Mouse (Mus musculus): ENCODE data around the gene Fbxl13. TPM values are rescaled to one million over a fixed set of nuclear protein-coding genes. Genes with fewer than 3 reads are reported as not detected.

The Fbxl13 gene
- total RNA-seq, 2 experiments from 2014 or later: 0.29 to 0.44 TPM

DNA sequence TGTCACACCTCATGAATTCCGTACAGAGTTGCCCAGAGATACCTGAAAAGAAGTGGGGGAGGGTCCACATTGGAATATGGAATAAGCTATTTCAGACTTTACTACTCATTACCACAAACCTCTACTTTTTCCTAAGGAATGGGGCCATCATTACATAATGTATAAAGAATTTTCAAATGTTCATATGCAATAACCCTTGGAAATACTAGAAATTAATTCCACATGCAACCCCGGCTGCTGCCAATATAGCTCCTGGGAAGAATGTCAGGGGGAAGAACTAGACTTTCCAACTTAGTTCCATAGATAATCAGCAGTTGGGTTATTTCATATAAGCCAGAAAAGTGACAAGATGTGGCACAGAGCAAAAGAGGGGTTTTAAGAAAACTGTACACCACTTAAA is 53.3 kb downstream of the Fbxl13 start:
- intact Hi-C loops (cut with DNase I): no loop called here
- DNase-seq (ENCODE audit: low spot score in 2 of 2): no peak

DNA sequence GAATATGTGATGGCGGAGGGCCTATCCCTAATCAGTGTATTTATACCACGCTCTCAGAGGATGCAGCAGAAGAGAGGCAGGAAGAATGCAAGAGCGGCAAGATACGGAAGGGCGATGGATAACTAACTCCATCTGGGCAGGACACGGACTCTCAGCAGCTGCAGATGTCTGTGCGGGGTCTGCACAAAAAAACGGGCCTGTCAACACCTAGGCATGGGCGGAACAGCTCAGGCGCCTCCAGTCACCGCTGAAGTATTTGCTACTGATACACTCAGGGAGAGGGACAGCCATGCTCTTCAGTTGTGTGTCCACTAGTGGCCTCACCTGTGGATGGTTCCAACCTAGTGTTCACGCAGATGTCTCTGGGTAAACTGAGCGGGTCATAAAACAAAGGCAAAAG is 57.2 kb downstream of the Fbxl13 start:
- intact Hi-C loops (cut with DNase I): loop anchor here (5.0 kb wide), 2 partner anchors 156 to 326 kb away; no protein-coding TSS in a partner anchor

DNA sequence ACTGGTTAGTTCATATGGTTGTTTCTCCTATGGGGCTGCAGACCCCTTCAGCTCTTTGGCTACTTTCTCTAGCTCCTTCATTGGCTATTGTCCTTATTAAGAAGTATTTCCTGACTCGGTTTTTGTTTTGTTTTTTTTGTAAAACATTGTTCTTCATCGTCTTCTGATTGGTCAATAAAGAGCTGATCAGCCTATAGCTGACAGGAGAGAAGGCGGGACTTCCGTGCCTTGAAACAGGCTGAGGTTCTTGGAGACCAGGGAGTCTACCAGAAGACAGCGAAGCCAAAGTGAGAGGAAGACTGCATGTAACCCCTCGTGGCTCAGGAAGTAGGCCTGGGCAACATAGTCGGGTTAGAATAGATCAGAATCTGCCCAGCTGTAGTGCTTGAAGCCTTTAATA is 57.8 kb downstream of the Fbxl13 start:
- intact Hi-C loops (cut with DNase I): loop anchor here (5.0 kb wide), 2 partner anchors 155 to 325 kb away; no protein-coding TSS in a partner anchor

More for the DNA sequence above, 57.2 kb downstream of the Fbxl13 start:
- DNase-seq (ENCODE audit: low spot score in 2 of 2): no peak

DNA sequence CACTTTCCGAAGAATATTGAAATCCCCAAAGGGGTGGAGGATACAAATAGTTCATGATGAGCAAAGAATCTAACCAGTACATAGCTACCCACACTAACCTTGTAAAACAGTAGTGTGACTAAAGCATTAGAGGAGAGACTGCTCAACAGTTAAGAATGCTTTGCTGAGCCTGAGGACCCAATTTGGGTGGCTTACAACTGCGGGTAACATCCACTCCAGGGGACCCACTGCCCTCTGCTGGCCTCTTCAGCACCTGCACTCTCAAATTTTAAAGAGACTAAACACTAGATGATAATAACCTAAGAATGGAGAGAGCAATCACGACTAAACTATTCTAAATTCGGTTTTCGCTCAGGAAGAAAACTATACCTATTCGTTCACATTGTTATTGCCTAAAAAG is 58.7 kb downstream of the Fbxl13 start:
- no peak for DNase-seq (ENCODE audit: low spot score in 2 of 2)
- intact Hi-C loops (cut with DNase I): loop anchor here (5.0 kb wide), 2 partner anchors 154 to 324 kb away; no protein-coding TSS in a partner anchor

More for the DNA sequence above, 57.8 kb downstream of the Fbxl13 start:
- no peak for DNase-seq (ENCODE audit: low spot score in 2 of 2)

- intact Hi-C loops (cut with DNase I): no loop called here
- DNase-seq (ENCODE audit: low spot score in 2 of 2): no peak
Observed at GRCm38 (mm10) chr5:21578136-21578535, 67.3 kb downstream of the Fbxl13 start.

DNA sequence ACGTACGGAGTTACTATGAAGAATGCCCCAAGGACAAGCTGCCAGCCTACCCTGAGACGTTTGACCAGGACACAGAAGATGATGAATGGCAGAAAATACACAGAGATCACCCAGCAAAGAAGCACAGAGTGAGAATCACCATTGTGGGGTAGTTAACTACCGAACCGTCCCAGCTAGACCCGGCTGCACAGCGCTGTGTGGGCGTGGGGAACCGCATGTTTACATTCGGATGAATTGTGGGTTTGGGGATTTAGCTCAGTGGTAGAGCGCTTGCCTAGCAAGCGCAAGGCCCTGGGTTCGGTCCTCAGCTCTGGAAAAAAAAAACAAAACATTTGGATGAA is 70.3 kb downstream of the Fbxl13 start:
- no peak for DNase-seq (ENCODE audit: low spot score in 2 of 2)
- intact Hi-C loops (cut with DNase I): no loop called here

DNA sequence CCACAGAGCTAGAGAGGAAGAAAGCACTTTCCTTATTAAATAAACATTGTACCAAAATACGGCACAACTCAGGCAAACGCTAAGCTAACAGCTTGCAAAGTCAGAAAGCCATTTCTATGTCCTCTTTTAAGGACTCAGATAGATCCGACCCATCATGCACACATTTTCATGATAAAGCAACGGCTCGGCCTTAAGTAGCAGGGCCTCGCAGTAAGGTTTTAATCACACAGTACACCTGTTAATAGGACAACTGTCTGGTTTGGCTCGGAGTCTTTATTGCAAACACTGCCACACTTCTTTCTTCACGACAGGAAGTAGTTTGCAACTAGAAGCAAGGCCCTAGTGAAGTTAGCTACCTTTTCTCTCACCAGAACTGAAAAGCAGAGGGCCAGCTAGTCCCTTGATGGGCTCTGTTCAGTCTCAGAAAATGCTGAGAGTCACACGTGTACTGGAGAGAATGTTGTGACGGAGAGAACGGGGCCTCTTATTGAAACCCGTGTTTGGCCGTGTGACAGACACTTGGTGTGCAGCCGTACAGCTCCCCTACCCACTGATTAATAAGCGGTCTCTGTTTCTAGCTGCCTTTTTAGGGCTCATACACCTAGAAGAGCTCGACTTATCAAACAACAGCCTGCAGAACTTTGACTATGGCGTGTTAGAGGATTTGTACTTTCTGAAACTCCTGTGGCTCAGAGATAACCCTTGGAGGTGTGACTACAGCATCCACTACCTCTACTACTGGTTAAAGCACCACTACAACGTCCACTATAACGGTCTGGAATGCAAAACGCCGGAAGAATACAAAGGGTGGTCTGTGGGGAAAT is 70.8 kb downstream of the Fbxl13 start:
- intact Hi-C loops (cut with DNase I): no loop called here
- DNase-seq (ENCODE audit: low spot score in 2 of 2): no peak

- intact Hi-C loops (cut with DNase I): no loop called here
- no peak for DNase-seq (ENCODE audit: low spot score in 2 of 2)
Observed at GRCm38 (mm10) chr5:21572764-21573416, 72.5 kb downstream of the Fbxl13 start.

- intact Hi-C loops (cut with DNase I): no loop called here
- DNase-seq (ENCODE audit: low spot score in 2 of 2): no peak
Observed at GRCm38 (mm10) chr5:21567784-21568183, 77.7 kb downstream of the Fbxl13 start.

- intact Hi-C loops (cut with DNase I): no loop called here
- DNase-seq (ENCODE audit: low spot score in 2 of 2): no peak
Observed at GRCm38 (mm10) chr5:21565392-21566065, 79.9 kb downstream of the Fbxl13 start.

GRCm38 (mm10) chr5:21563936-21564335 is 81.5 kb downstream of the Fbxl13 start:
- intact Hi-C loops (cut with DNase I): no loop called here

DNA sequence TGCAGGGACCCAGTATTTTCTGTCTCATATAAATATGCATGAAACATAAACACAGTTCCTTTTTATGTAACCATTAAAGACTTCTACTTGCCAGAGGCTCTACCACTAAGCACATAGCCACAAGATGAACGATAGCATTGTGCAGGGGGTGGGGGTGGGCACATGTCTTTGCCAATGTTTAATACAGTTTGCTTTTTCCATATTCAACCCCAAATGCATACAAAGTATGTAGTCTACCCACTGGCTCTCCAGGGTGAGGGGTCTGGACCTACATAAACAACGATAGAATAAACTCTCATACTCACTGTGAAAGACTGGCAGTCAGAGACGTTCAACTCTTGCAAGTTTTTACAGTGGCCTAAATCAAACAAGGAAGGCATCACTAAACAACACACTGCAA is 88.9 kb downstream of the Fbxl13 start:
- intact Hi-C loops (cut with DNase I): no loop called here
- no peak for DNase-seq (ENCODE audit: low spot score in 2 of 2)

More at GRCm38 (mm10) chr5:21563936-21564335, 81.5 kb downstream of the Fbxl13 start:
- no peak for DNase-seq (ENCODE audit: low spot score in 2 of 2)

- no peak for DNase-seq (ENCODE audit: low spot score in 2 of 2)
- intact Hi-C loops (cut with DNase I): no loop called here
Observed at GRCm38 (mm10) chr5:21554732-21555131, 90.7 kb downstream of the Fbxl13 start.

DNA sequence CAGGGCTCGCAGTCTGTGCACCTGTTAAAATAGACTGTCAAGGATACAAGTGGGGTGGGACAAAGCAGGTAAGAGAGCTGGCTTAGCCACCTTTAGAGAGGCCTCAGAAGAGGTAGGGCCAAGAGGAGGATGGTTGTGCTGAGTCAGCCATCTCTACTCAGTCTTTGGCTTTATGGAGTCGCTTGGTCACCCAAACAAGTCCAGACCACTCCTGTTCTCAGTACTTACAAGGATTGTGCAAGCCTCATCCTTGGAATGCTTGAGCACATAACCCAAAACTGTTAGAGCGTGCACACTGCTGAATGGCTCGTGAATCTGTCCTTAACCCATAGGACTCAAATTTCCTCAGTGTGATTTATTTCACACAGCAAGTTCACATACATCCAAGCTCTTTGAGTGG is 91.7 kb downstream of the Fbxl13 start:
- no peak for DNase-seq (ENCODE audit: low spot score in 2 of 2)

DNA sequence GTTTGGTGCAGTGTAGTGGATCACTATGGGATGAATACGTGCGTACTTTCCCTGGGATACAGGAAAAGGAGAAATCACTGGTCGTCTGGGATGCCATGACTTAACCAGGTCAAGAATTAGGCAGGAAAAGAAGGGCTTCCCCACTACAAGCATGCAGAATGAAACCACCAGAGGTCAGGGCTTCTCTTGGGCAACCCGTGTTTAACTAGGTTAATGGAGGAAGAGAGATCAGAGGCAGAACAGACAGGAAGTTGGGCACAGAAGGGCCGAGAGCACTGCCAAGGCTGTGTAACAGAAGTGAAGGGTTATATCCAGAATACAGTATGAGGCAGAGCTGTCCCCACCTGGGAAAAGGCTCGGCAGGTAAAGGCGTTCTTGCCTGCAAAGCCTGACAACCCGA is 98.4 kb downstream of the Fbxl13 start:
- DNase-seq (ENCODE audit: low spot score in 2 of 2): no peak
- intact Hi-C loops (cut with DNase I): no loop called here

More for the DNA sequence above, 91.7 kb downstream of the Fbxl13 start:
- intact Hi-C loops (cut with DNase I): no loop called here

- intact Hi-C loops (cut with DNase I): no loop called here
Observed at GRCm38 (mm10) chr5:21545786-21546185, 99.6 kb downstream of the Fbxl13 start.

DNA sequence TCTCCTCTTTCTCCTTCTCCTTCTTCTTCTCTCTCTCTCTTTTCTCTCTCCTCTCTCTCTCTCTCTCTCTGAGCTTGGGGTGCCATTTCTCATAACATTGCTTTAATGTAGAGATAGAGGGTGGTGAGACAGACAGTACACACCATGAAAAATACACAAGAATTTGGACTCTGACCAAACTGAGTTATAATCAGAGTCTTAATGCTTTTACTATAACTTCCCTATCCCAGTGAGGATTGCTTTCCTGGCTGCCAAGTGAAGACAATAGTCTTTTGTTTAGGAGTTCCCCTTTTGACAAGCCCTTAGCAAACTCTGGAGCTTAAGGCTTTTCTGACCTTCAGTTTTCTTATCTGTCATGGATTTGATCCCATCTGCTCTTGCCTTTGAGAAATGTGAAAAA is 100.2 kb downstream of the Fbxl13 start:
- DNase-seq (ENCODE audit: low spot score in 2 of 2): no peak
- intact Hi-C loops (cut with DNase I): no loop called here

More at GRCm38 (mm10) chr5:21545786-21546185, 99.6 kb downstream of the Fbxl13 start:
- DNase-seq (ENCODE audit: low spot score in 2 of 2): no peak

DNA sequence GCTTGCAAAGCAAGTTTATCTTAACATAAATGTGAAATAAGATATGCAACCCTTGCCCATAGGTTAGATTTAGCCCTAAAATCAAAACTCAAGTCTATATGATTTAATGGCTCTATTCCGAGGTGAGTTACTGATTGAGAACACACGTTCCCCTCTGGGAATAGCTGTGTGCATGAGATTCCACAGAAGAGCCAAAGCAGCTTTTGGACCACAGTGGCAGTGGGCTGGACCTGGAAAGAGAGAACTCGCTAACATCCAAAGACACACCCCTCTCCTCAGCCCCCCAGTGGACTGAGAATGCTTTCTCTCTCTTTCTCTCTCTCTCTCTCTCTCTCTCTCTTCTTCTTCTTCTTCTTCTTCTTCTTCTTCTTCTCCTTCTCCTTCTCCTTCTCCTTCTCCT is 100.6 kb downstream of the Fbxl13 start:
- intact Hi-C loops (cut with DNase I): no loop called here

DNA sequence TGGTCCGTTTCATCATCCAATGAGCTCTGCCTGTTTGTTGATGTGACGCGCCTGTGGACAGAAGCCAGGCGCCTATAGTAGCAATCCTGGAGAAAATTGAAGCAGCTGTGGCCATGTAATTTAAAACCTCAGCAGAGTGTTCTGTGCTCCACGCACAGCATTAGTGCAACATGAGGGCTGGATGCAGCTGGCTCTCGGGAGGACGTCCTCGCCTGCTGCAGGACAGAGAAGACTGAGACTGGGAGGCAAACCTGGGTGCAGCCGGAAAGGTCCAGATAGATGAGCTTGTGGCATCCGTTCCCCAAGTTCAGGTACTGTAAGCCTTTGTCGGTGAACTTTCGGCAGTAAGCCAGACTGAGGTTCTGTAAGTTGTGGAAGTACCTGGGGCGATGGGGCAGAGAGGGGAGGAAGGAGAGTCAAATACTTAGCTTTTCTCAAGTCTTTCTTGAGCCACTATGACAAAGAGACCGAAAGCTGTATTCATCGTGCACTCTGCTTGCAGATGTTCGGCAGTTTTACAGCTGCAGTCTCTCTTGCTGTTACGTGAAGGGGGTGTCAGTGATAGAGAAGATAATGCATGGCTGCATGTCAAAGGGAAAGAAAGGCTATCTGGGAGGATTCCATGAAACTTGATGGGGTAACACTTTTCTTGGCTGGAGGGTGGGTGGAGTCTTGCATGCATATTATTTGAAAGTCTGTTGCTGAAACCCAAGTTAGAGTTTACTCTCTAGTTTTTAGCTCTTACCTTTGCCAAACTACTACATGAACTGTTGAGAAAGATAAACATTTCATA is 101.8 kb downstream of the Fbxl13 start, which contains the start of gene Lrrc17:
Gene Lrrc17 (plus strand): TSS at position 151 of the 793 bp plus-strand sequence.
- no peak for DNase-seq (ENCODE audit: low spot score in 2 of 2)

More for the DNA sequence above, 100.6 kb downstream of the Fbxl13 start:
- DNase-seq (ENCODE audit: low spot score in 2 of 2): no peak

More for the DNA sequence above, 101.8 kb downstream of the Fbxl13 start, which contains the start of gene Lrrc17:
- intact Hi-C loops (cut with DNase I): no loop called here
